Mouse (Mus musculus): ENCODE measurements around the gene Sftpd. TPM values are rescaled to one million over a fixed set of nuclear protein-coding genes. Genes with fewer than 3 reads are reported as not detected.

Gene Sftpd
- not detected in 2 replicates for polyA plus RNA-seq (2015; fragmentation: Nextera tagmentation; extraction: Ambion mirVana)

DNA sequence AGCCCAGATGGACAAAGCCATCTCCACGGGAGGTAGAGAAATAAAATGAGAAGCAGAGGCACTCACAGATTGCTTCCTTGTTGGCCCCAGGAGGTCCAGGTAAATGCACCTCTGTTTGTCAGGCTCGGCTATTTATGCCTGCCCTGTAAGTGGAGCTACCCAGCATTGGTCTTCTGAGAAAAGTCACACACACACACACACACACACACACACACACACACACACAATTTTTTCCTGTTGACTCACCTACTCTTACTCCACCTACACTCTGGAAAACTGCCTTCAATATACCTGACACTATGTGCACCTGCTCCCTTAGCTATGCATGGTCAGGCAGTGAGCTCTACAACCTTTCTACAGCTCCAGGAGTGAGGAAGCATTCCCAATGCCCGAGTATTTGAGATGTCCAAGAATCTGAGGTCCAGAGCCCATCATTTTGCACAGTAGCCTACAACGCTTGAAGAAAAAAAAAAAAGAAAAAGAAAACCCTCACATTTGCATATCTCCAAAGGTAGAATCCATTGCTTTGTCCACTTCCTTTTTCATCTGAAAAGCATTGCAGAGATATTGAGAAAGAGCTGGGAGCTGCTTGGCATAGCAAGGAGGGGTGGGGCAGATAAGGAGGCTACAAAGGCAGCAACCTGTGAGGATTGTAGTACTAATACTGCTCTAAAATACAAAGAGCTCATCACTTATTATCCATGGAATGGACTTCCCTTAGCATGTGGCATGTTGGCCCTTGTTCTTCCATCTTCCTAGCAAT lies at the start of gene Sftpd:
TSS of gene Sftpd (minus strand) at position 91 of the 763 bp plus-strand sequence.
- no peaks in the 10 kb centered on the region for H3K27me3 ChIP-seq
- no peak within 1 kb of the TSS for H3K4me3 ChIP-seq
- H3K4me1 ChIP-seq, result no peaks in the 10 kb centered on the region
- no peak within 1 kb of the TSS for H3K9ac ChIP-seq
- no peak for ATAC-seq
- H3K4me2 ChIP-seq, result no peak within 1 kb of the TSS
- no peaks in the 10 kb centered on the region for H3K36me3 ChIP-seq (ENCODE audit: poor library complexity, severe bottlenecking)
- H3K9me3 ChIP-seq (replicated peaks), result no peaks in the 10 kb centered on the region
- WGBS, result 83% methylated on average over 4 of the region's 4 CpGs
- H3K27ac ChIP-seq, result no peak within 1 kb of the TSS

DNA sequence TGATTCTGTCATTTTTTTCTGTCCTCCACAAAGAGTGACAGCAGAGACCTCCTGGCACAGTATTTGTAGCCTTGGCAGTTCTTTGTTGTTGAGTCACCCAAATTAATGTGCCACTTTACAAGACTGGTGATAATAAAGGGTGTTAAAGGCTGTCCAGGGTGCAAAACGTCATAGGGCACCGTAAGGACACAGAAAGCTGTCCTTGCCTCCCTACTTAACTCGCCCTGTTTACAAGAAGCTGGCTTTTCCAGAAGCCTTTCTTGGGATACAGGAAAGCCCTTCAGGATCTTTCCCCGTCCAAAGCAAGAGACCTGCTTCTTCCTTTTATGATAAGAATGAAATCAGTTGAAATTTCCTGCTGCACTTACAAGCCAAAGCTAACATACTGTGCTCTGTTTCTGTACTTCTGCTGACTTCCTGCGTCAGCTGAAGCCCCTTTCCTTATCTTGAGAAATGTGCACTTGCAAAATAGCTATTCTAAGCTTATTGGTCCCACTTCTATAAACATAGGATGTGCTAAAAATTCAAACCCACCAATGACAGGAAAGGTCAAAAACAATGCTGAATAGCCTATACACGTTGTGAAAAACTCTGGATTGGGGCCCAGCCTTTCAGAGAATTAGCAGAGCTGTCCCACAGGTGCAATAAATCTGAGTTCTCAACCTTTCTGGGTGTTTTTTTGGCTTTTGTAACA lies 13.2 kb upstream of the Sftpd start:
- no peaks in the 10 kb centered on the region for H3K4me1 ChIP-seq
- 63% methylated on average over 6 of the region's 6 CpGs for WGBS
- H3K27me3 ChIP-seq, result no peaks in the 10 kb centered on the region
- H3K9me3 ChIP-seq (replicated peaks), result no peaks in the 10 kb centered on the region
- no peak for ATAC-seq
- H3K4me2 ChIP-seq, result no peak overlapping the region
- no peak overlapping the region for H3K27ac ChIP-seq
- H3K9ac ChIP-seq, result no peak overlapping the region
- no peaks in the 10 kb centered on the region for H3K36me3 ChIP-seq (ENCODE audit: poor library complexity, severe bottlenecking)
- no peak overlapping the region for H3K4me3 ChIP-seq

DNA sequence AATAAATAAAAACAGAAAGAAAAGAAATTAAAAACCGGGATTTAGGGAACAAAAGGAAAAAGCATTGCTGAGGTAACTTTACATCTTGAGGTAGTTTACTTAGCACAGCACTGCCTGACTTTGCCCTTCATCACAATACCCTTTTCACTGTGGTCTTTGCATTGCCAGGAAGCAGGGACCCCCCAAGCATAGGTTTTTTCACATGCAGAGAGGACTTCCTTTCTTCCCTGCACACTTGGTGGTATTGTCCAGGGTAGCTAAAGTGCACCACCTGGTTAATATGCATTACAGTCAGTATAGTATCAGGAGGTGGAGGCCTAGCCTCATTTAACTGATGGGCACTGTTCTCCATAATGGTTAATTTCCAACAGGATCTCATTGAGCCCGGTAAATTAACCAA lies 4.5 kb upstream of the Sftpd start:
- ATAC-seq, result no peak
- H3K27ac ChIP-seq, result no peak overlapping the region
- H3K36me3 ChIP-seq (ENCODE audit: poor library complexity, severe bottlenecking), result no peaks in the 10 kb centered on the region
- 60% methylated on average over 2 of the region's 2 CpGs for WGBS
- no peak overlapping the region for H3K4me2 ChIP-seq
- no peak overlapping the region for H3K4me3 ChIP-seq
- H3K27me3 ChIP-seq, result no peaks in the 10 kb centered on the region
- H3K4me1 ChIP-seq, result no peaks in the 10 kb centered on the region
- peaks cover 7% of the 10 kb centered on the region for H3K9me3 ChIP-seq (replicated peaks)
- no peak overlapping the region for H3K9ac ChIP-seq

DNA sequence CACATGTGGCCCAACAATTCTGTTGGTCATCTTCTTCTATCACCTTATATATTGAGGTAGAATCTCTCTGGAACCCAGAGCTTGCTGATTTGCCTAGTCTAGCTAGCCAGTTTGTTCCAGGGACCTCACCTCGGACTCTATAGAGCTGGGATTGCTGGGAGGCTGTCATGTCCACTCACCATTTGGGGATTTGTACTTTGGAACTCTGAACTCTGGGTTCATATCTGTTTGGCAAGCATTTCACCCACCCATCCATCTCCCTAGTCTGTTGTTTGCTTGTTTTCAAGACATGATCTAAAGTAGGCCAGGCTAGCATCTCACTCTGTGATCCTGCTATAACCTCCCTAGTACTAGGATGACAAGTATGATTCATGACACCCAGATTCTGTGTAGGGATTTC lies 10.1 kb downstream of the Sftpd start:
- WGBS, result 68% methylated on average over 1 of the region's 1 CpGs
- H3K27ac ChIP-seq, result no peak overlapping the region
- no peaks in the 10 kb centered on the region for H3K27me3 ChIP-seq
- no peak overlapping the region for H3K4me3 ChIP-seq
- H3K9me3 ChIP-seq (replicated peaks), result no peaks in the 10 kb centered on the region
- no peak for ATAC-seq
- no peaks in the 10 kb centered on the region for H3K36me3 ChIP-seq (ENCODE audit: poor library complexity, severe bottlenecking)
- no peak overlapping the region for H3K4me2 ChIP-seq
- no peak overlapping the region for H3K9ac ChIP-seq
- no peaks in the 10 kb centered on the region for H3K4me1 ChIP-seq

DNA sequence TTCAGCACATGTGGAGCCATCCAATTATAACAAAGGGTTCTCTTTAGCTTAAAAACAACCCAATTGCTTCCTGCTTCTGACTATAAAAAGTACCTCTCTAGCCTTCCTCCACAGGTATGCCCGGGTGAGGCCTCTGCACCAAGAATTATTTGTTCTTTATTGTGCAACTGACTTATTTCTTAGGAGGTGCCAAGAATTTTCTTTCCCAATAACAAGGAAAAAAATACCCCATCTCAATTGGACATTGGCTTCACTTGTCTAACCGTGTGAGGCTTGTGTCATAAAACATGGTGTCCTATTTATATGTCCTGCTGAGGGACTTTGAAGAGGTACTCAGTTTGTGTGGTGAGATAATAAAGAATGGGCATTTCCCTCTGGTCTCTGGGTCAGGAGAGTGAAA lies 14.4 kb downstream of the Sftpd start:
- H3K9ac ChIP-seq, result no peak overlapping the region
- WGBS, result 85% methylated on average over 2 of the region's 2 CpGs

DNA sequence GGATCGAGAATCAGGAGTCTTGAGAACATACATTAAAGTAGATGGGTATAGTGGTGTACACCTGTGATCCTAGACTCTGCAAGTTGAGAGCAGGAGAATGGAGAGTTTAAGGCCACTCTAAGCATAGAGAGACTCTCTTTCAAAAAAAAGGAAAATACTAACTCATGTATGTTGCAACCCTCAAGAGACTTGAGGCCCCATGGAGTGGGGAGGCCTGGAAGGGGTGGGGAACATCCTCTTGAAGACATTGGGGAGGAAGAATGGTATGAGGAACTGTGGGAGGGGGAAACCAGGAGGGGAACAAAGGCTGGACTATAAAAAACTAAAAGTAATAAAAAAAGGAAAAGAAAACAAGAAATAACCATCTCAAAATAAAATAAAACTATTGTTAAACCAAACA lies 16.4 kb downstream of the Sftpd start:
- H3K36me3 ChIP-seq (ENCODE audit: poor library complexity, severe bottlenecking), result no peaks in the 10 kb centered on the region
- no peak overlapping the region for H3K9ac ChIP-seq
- no peaks in the 10 kb centered on the region for H3K4me1 ChIP-seq
- H3K9me3 ChIP-seq (replicated peaks), result no peaks in the 10 kb centered on the region
- no peaks in the 10 kb centered on the region for H3K27me3 ChIP-seq
- H3K4me3 ChIP-seq, result no peak overlapping the region
- no peak overlapping the region for H3K4me2 ChIP-seq
- 90% methylated on average over 1 of the region's 1 CpGs for WGBS
- ATAC-seq, result no peak
- H3K27ac ChIP-seq, result no peak overlapping the region

More for the DNA sequence above, 14.4 kb downstream of the Sftpd start:
- no peak overlapping the region for H3K4me2 ChIP-seq
- H3K27ac ChIP-seq, result no peak overlapping the region
- no peaks in the 10 kb centered on the region for H3K27me3 ChIP-seq
- H3K36me3 ChIP-seq (ENCODE audit: poor library complexity, severe bottlenecking), result no peaks in the 10 kb centered on the region
- no peaks in the 10 kb centered on the region for H3K9me3 ChIP-seq (replicated peaks)
- ATAC-seq, result no peak
- H3K4me1 ChIP-seq, result no peaks in the 10 kb centered on the region
- H3K4me3 ChIP-seq, result no peak overlapping the region

DNA sequence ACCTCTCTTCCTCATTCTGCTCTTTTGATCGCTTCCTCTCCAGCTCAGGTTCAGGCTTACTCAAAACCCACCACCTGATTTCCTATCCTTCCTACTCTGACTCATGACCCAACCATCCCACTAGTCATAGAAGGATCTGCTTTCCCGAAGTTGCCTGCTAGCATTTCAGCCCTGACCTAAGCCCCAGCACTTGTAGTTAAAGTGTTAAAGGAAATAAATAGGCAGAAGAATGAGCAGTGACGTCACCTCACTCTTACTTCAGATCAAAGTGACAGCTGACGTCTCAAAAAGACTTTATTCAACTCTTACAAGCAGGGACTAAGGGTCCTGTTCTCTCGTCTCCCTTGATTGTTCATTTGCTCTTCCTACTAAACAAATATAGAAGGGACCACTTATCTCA lies 17.7 kb downstream of the Sftpd start:
- Histone ChIP-seq H3K9me3 (replicated peaks) (no peaks in the 10 kb centered on the region), H3K27ac (no peak overlapping the region)
- no peak for ATAC-seq

DNA sequence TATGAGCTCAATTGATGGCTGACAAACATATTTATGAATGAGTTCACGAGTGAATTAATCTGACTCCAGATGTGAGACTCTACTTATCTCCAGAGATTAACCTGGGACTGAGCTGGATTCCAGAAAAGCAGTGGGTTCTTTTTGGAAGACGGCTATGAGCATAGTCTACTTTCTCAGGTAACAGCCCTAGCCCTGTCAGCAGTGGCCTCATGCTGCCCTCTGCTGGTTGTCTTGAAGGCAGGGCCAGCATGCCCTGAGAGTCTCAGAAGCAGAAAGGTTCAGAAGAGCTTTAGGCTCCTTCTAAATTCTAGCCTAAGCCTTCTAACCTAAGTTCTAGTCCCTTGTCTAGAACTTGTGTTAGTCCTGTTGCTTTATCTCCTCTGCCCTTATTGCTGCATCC lies 22.3 kb downstream of the Sftpd start:
- no peak overlapping the region for H3K9ac ChIP-seq
- no peak overlapping the region for H3K4me2 ChIP-seq
- H3K9me3 ChIP-seq (replicated peaks), result no peaks in the 10 kb centered on the region
- no peak overlapping the region for H3K27ac ChIP-seq
- ATAC-seq, result peak; percentile 38; the same call in 1 of the 2 replicates
- no peaks in the 10 kb centered on the region for H3K36me3 ChIP-seq (ENCODE audit: poor library complexity, severe bottlenecking)
- no peak overlapping the region for H3K4me3 ChIP-seq
- H3K27me3 ChIP-seq, result no peaks in the 10 kb centered on the region
- WGBS, result 20% methylated on average over 2 of the region's 2 CpGs
- no peaks in the 10 kb centered on the region for H3K4me1 ChIP-seq

More for the DNA sequence above, 17.7 kb downstream of the Sftpd start:
- no peaks in the 10 kb centered on the region for H3K4me1 ChIP-seq
- H3K4me3 ChIP-seq, result no peak overlapping the region
- no peaks in the 10 kb centered on the region for H3K36me3 ChIP-seq (ENCODE audit: poor library complexity, severe bottlenecking)
- 50% methylated on average over 5 of the region's 5 CpGs for WGBS
- H3K9ac ChIP-seq, result no peak overlapping the region
- H3K27me3 ChIP-seq, result no peaks in the 10 kb centered on the region
- no peak overlapping the region for H3K4me2 ChIP-seq

DNA sequence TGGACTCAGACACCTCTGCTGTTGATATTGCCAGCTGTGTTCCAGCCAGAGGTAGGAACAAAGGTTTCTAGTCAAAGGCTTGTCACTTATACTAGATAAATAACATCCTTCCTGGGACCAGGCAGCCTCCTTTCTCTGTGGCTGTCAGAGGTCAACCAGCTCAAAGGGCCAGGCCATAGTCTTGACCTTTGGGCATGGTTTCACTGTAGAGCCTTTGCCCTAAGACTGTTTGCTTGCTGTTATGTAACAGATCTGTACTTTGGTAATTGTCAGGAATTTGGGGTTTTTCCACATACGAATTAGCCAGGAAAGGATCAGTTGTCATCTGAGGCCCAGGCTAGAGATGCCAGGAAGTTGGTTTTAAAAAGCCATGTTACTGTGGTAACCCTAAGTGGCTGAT lies 24.2 kb downstream of the Sftpd start:
- no peaks in the 10 kb centered on the region for H3K9me3 ChIP-seq (replicated peaks)
- no peaks in the 10 kb centered on the region for H3K4me1 ChIP-seq
- no peak overlapping the region for H3K27ac ChIP-seq
- no peak overlapping the region for H3K4me3 ChIP-seq
- H3K4me2 ChIP-seq, result no peak overlapping the region
- H3K27me3 ChIP-seq, result no peaks in the 10 kb centered on the region
- no peaks in the 10 kb centered on the region for H3K36me3 ChIP-seq (ENCODE audit: poor library complexity, severe bottlenecking)
- no peak overlapping the region for H3K9ac ChIP-seq
- WGBS, result 59% methylated on average over 1 of the region's 1 CpGs
- no peak for ATAC-seq

DNA sequence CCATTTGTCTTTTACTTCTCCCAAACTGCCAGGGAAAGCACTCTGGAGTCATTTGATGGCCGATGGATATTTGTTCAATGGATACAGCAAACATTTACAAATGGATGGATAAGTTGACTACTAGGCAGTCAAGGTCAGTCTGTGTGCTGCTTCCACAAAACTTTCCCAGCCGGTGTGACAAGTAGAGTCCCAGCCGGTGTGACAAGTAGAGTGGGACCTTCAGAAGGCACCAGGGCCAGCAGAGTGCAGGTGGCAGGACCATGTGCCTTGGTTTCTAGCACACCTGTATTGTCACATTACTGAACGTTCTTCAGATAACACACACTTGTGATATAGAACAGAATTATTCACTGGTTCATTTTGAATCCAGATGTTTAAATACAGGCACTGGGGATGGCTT lies 24.9 kb downstream of the Sftpd start:
- ATAC-seq, result no peak
- H3K4me2 ChIP-seq, result no peak overlapping the region
- H3K27me3 ChIP-seq, result no peaks in the 10 kb centered on the region
- no peak overlapping the region for H3K9ac ChIP-seq
- H3K4me3 ChIP-seq, result no peak overlapping the region
- no peaks in the 10 kb centered on the region for H3K9me3 ChIP-seq (replicated peaks)
- no peaks in the 10 kb centered on the region for H3K36me3 ChIP-seq (ENCODE audit: poor library complexity, severe bottlenecking)
- H3K4me1 ChIP-seq, result no peaks in the 10 kb centered on the region
- no peak overlapping the region for H3K27ac ChIP-seq
- 80% methylated on average over 4 of the region's 4 CpGs for WGBS

DNA sequence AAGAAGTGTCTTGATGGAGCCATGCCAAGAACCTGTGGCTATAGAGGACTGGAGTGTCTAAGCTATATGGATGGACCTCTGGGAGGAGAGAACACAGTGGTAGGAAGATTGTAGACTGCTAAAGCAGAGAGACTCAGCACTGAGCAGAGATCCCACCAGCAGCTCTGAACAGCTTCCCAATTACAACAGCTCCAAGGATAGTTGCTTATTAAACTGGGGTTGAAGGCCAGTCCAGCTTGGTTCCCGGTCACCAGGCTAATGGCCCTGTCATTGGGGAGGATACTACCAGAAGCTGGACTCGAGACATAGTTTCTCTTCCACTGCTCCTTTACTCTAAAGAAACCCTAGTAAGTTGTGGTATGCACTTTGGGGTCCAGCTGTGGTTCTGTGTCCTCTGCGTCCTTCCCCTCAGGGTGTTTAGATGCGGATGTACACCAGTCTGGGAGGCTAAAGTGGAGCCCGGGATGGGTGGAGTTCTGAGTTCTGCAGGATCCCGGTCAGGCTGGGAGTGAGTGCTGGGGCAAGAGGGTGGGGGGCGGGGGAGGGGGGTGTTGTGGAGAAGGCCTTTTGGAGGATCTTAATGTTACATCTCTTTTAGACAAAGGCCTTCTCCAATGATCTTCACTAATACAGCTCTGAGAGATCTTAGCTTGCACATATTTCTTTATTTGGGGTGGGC lies 33.6 kb downstream of the Sftpd start, which contains the start of gene Mbl1:
TSS of gene Mbl1 (plus strand) at position 239 of the 679 bp plus-strand sequence.
- H3K4me3 ChIP-seq, result no peak within 1 kb of the TSS
- no peaks in the 10 kb centered on the region for H3K4me1 ChIP-seq
- H3K27ac ChIP-seq, result no peak within 1 kb of the TSS
- H3K4me2 ChIP-seq, result no peak within 1 kb of the TSS
- WGBS, result 91% methylated on average over 7 of the region's 7 CpGs
- H3K36me3 ChIP-seq (ENCODE audit: poor library complexity, severe bottlenecking), result no peaks in the 10 kb centered on the region
- H3K27me3 ChIP-seq, result no peaks in the 10 kb centered on the region
- no peak within 1 kb of the TSS for H3K9ac ChIP-seq
- no peak for ATAC-seq
- no peaks in the 10 kb centered on the region for H3K9me3 ChIP-seq (replicated peaks)

DNA sequence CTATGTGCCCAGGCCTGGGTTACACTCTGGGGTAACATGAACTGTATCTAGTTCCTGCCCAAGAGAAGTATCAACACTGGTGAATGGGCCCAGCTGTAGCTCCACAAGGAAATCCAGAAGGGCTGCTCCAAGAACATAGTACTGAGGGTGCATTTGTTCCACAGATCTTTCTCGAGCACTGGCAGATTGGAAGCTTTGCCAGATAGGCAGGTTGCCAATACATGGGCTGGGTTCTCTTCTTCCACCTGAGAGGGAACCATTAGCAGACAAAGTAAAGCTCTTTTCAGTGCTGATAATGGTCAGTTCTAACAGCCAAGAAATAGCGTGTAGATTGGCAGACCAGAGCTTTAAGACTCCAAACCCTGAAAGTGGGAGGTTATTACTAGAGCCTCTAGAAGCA lies 37.6 kb downstream of the Sftpd start:
- no peak for ATAC-seq
- no peaks in the 10 kb centered on the region for H3K9me3 ChIP-seq (replicated peaks)

More for the DNA sequence above, 37.6 kb downstream of the Sftpd start:
- H3K4me1 ChIP-seq, result no peaks in the 10 kb centered on the region
- H3K9ac ChIP-seq, result no peak overlapping the region
- no peak overlapping the region for H3K27ac ChIP-seq
- no peak overlapping the region for H3K4me3 ChIP-seq
- H3K36me3 ChIP-seq (ENCODE audit: poor library complexity, severe bottlenecking), result no peaks in the 10 kb centered on the region
- 78% methylated on average over 2 of the region's 2 CpGs for WGBS
- H3K27me3 ChIP-seq, result no peaks in the 10 kb centered on the region
- H3K4me2 ChIP-seq, result no peak overlapping the region
